Mouse (Mus musculus): Measurements from ENCODE around the gene Gm28048.

The Gm28048 gene

GRCm38 (mm10) chr11:22889224-22889623 lies 92.7 kb downstream of the Gm28048 start:
- 67% methylated on average over 3 of the region's 3 CpGs for WGBS

- 80% methylated on average over 4 of the region's 4 CpGs for WGBS
These were observed 94.9 kb downstream of the Gm28048 start for GRCm38 (mm10) chr11:22886991-22887390.

- WGBS, result 96% methylated on average over 1 of the region's 1 CpGs
These were observed 96.5 kb downstream of the Gm28048 start for GRCm38 (mm10) chr11:22885350-22885749.

- WGBS, result 84% methylated on average over 2 of the region's 2 CpGs
These were observed 98.2 kb downstream of the Gm28048 start for GRCm38 (mm10) chr11:22883676-22884075.

- WGBS, result 72% methylated on average over 3 of the region's 3 CpGs
These were observed 101.3 kb downstream of the Gm28048 start for GRCm38 (mm10) chr11:22880383-22881172.

GRCm38 (mm10) chr11:22879645-22880044 lies 102.2 kb downstream of the Gm28048 start:
- WGBS, result 74% methylated on average over 4 of the region's 4 CpGs

DNA sequence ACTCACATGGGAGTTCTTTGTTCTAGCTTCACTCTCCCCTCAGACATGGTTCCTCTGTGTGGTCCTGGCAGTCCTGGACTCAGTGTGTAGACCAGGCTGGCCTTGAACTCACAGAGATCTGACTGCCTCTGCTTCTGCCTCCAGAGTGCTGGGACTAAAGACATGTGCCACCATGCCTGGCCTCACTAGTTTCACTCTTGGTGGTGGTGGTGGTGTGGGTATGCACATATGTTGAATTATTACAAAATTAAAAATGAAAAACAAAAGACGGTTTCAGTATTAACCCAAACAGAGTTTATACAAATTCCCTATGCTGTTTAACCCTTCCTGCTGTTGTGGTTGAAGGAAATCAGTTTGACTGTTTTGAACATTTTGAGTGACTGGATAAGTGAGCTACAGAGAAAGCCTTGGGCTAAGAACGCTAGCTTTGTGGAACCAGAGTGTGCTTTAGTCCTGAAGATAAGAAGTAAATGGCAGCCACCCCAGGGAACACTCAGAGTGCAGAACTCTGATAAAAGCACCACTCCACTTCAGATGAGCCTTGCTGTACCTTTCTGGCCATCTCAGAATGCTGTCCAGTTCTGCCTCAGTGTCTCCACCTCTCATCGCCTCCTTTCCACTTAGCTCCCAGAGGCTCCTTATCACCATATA lies 105.1 kb downstream of the Gm28048 start:
- WGBS, result 95% methylated on average over 3 of the region's 3 CpGs

DNA sequence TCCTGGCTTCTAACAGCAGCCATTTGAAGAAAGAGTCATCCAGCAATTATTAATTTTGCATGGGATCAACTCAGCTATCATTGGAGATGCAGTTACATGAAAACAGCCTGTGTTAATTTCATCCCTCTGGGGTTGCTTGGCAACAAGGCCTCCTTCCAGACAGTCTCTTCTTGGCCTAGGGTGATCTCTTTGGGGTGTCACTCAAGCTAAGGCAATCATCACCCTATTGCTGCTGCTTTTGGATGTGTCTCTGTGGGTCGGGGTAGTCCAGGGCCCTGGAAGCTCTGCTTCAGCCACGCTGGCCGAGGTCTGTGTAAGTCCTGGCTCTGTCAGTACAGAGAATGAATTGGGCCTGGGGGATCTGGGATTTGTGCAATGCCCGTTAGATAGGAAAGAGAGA lies 106.6 kb downstream of the Gm28048 start:
- 76% methylated on average over 4 of the region's 4 CpGs for WGBS

GRCm38 (mm10) chr11:22874747-22875146 lies 107.1 kb downstream of the Gm28048 start:
- WGBS, result 50% methylated on average over 6 of the region's 6 CpGs

DNA sequence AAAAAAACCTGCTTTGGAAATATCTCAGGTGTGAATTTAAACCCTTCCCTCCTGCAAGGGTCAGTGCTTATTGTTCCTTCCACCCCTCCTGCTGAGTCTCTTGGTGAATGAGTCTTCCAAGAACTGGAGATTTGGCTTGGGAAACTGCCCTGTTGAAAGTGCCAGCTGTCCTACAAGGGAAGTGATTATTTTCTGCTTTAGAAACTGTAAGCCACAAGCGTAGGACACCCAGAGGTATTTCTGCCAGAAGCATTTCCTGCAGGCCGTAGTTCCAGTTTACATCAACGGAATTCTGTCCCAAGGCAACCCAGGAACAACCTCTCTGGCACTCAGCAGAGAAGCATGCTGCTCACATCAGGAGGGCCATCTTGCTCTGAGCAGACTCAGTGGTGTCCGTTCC lies 108.5 kb downstream of the Gm28048 start:
- 42% methylated on average over 4 of the region's 4 CpGs for WGBS

GRCm38 (mm10) chr11:22872307-22872680 lies 109.6 kb downstream of the Gm28048 start:
- 63% methylated on average over 4 of the region's 4 CpGs for WGBS

GRCm38 (mm10) chr11:22871628-22872306 lies 110.1 kb downstream of the Gm28048 start:
- WGBS, result 58% methylated on average over 7 of the region's 7 CpGs

- WGBS, result 82% methylated on average over 8 of the region's 8 CpGs
These were observed 113.3 kb downstream of the Gm28048 start for GRCm38 (mm10) chr11:22868582-22868981.

GRCm38 (mm10) chr11:22867691-22868090 lies 114.2 kb downstream of the Gm28048 start:
- 95% methylated on average over 5 of the region's 5 CpGs for WGBS

DNA sequence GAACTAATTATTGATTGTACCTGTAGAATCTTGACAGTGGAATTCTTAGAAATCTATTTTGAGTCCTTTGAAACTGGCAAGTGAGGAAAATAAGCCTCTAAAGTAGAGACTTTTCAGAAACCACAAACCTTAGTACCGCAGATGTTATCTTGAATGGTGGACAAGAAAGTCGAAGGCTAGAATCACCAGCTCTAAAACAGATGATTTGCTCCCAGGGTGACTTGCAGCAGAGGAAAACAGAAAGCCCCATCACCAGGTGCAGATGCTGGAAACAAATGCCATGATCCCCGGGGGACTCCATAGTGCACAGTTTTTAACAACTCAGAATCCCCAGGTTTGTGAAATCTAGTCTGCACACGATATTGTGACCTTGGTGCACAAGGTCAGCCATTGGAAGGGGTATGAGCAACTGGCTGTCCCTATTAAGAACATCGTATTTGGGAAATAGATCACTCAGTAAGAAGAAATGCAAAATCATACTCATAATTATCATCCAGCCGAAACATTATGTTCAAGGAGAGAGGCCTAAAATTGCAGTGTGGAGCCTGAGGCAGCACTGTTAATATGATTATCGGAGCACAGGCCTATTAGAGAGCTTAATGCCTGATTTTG lies 116.1 kb downstream of the Gm28048 start:
- WGBS, result 93% methylated on average over 7 of the region's 7 CpGs

DNA sequence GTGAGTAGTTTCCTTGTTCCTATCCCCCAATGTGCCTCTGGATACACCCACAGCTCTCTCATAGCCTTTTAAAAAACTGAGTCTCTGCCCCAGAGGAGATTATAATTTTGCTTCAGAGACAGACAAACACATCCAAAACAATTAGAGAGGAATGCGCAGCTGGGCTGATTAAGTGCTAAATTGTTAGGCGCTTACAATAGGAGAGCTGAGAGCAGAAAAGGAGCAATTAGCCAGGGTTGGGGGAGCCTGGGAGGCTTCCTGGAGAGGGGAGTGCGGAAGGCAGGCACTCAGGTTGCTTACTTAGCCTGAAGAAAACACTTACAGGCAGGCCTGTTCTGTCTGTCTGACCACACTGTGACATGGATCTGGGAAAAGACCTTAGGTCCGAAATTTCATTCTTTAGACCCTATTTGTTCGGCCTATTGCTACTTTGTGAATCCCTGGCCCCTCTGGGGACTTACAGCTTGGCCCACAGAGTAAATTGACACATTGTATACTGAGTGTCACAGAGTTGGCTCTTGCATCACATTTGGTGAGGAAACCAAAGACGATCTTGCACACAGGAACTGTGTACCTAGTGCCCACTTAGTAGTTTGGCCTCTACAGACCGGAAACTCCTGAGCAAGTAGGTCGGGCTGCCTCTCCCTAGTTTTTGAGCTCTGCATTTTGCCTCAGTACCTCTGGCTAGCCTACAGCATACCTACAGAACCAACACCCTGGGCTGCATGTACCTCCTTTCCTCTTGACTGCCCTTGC lies 117.4 kb downstream of the Gm28048 start:
- 86% methylated on average over 8 of the region's 8 CpGs for WGBS

- WGBS, result 69% methylated on average over 4 of the region's 4 CpGs
These were observed 118.3 kb downstream of the Gm28048 start for GRCm38 (mm10) chr11:22863581-22863980.

DNA sequence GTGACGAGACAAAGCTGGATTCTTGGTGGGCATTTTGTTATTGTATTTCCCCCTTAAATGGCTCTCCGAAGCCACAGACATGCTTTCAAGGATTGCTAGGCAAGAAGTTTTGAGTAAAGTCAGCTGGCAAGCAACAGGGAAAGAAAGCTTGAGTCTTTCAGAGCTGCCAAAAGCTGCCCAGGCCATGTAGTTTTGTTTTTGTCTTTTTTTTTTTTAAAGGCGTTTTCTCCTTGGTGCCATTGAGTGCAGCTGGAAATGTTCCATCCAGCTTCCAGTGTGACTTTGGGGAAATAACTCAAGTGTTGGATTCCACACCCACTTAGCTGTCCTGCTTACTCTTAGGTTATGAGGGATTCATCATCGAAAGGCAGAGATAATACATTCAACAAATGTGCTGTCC lies 120.6 kb downstream of the Gm28048 start:
- 69% methylated on average over 4 of the region's 4 CpGs for WGBS

DNA sequence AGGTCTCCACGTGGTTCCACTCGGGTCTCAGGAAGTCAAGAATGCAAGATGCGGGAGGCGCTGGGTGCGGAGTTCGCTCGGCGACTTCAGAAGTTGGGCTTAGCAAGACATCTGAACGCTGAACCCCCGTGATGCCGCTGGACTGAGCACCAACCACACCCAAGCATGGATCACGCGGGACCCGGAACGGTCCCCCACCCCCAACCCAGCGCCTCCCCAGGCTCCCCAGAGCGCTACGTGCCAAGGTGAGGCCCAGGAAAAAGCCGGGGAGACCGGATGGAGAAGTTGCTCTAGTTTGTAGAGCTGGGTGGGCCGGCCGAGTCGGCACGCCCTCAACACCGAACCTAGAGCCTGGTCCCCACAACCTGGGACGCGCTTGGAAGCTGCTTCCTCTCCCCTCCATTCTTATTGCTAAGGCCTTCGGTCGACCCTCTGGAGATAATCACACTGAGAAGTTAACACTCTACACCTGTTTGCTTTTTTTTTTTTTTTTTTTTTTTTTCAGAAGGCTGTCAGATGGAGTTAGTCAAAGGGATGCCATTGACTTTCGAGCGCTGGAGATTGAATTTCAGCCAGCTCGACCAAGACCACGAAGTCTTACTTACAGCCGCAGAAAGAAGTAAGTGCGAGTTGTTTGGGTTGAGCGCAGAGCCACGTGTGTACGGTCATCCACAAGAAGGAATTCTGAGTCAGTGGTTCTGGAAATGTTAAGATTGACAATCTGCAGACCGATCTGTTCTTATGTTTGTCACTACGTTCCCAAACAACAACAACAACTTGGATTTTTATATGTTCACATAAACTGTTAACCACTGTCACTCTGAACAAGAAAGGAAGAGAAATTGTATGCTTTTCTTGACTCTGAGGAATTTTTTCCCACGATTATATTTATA lies 121.3 kb downstream of the Gm28048 start, which contains the start of gene B3gnt2:
Gene B3gnt2 (minus strand): TSS at position 627 of the 893 bp plus-strand sequence.
- WGBS, result 13% methylated on average over 41 of the region's 41 CpGs

- WGBS, result 2% methylated on average over 53 of the region's 55 CpGs
These were observed 122.1 kb downstream of the Gm28048 start for GRCm38 (mm10) chr11:22859633-22860334.
